Mouse (Mus musculus) forebrain, postnatal 0 days (tissue): ENCODE results near the gene Vegfa. TPM values are rescaled to one million over a fixed set of nuclear protein-coding genes. Genes with fewer than 3 reads are reported as not detected.

ENCODE experiments used
- ATAC-seq: fragments of 200-750 bp; cut with Nextera tagmentation; 2 replicates; pipeline ENCODE4 v1.8.0; 2017; ENCODE audit warnings: mild to moderate bottlenecking, moderate library complexity
- DNase-seq: peaks from one replicate; pipeline ENCODE4 v3.0.0-alpha.2; 2015
- H3K27ac ChIP-seq: fragments of 300-500 bp; sonication (generic); 2 replicates; pipeline ENCODE4 v1.5.1; 2014; ENCODE audit warnings: low read depth, mild to moderate bottlenecking, antibody characterized with exemption, low read length, moderate library complexity, mixed read lengths
- H3K27me3 ChIP-seq: fragments of 300-500 bp; sonication (generic); 2 replicates; pipeline ENCODE4 v1.6.1; 2014; ENCODE audit warnings: mild to moderate bottlenecking, low read length, mixed read lengths; ENCODE audit not compliant: insufficient read depth
- H3K36me3 ChIP-seq: fragments of 300-500 bp; sonication (generic); 2 replicates; pipeline ENCODE4 v1.6.1; 2014; ENCODE audit warnings: mild to moderate bottlenecking, moderate library complexity; ENCODE audit not compliant: insufficient read depth
- H3K4me1 ChIP-seq: fragments of 300-500 bp; sonication (generic); 2 replicates; pipeline ENCODE4 v1.6.1; 2014; ENCODE audit warnings: antibody characterized with exemption; ENCODE audit not compliant: insufficient read depth
- H3K4me2 ChIP-seq: fragments of 300-500 bp; sonication (generic); 2 replicates; pipeline ENCODE4 v1.6.1; 2014; ENCODE audit warnings: low read depth, mild to moderate bottlenecking, moderate library complexity
- H3K4me3 ChIP-seq: fragments of 300-500 bp; sonication (generic); 2 replicates; pipeline ENCODE4 v1.5.1; 2014; ENCODE audit warnings: low read depth, low read length, mixed read lengths
- H3K9ac ChIP-seq: fragments of 300-500 bp; sonication (generic); 2 replicates; pipeline ENCODE4 v1.6.1; 2014; ENCODE audit warnings: mild to moderate bottlenecking
- H3K9me3 ChIP-seq: fragments of 300-500 bp; sonication (generic); 2 replicates; pipeline ENCODE4 v1.6.1; 2016; ENCODE audit warnings: low read length
- CTCF ChIP-seq: sonication (generic); IDR thresholded peaks from 2 replicates; pipeline ENCODE4 v1.5.1; 2016; ENCODE audit warnings: antibody characterized with exemption, control low read depth, low read depth
- WGBS: fragments of 180-500 bp; shearing (Covaris S2); extraction: QIAGEN DNeasy Blood & Tissue Kit; methylation state at CpG from one replicate; pipeline ENCODE4 v1.1.7; 2014; 5-methylcytosine and 5-hydroxymethylcytosine counted together
- polyA plus RNA-seq: library from polyadenylated mRNA; unstranded; fragments of >200 nt; fragmentation: Nextera tagmentation; extraction: Ambion mirVana; gene quantifications from 2 replicates; pipeline ENCODE4 v1.2.1, GENCODE M21; 2015
- total RNA-seq: library from RNA; depleted of rRNA; stranded (reverse); fragments of >200 nt; gene quantifications from 2 replicates; pipeline ENCODE4 v1.2.3, GENCODE M21; 2014; rRNA removed

The Vegfa gene
- total RNA-seq (70.7 and 96.5 TPM in 2 replicates), polyA plus RNA-seq (2.0 and 2.3 TPM in 2 replicates)

GRCm38 (mm10) chr17:46032257-46032991 is at the start of gene Vegfa:
Vegfa (minus strand) TSS chr17:46032369.
- peak within 1 kb of the TSS; percentile 77 for H3K27ac ChIP-seq
- peak; percentile 96 for DNase-seq
- peak; percentile 83 for ATAC-seq
- no peaks in the 10 kb centered on the region for H3K36me3 ChIP-seq
- peaks cover 20% of the 10 kb centered on the region for H3K4me1 ChIP-seq
- no peaks in the 10 kb centered on the region for H3K9me3 ChIP-seq
- under 1% methylated on average over 40 of the region's 40 CpGs for WGBS
- H3K27me3 ChIP-seq: no peaks in the 10 kb centered on the region
- H3K4me2 ChIP-seq: peak within 1 kb of the TSS; percentile 65
- peak; percentile 99 for TF ChIP-seq CTCF
- peak within 1 kb of the TSS; percentile 81 for H3K4me3 ChIP-seq
- H3K9ac ChIP-seq: peak within 1 kb of the TSS; percentile 73

DNA sequence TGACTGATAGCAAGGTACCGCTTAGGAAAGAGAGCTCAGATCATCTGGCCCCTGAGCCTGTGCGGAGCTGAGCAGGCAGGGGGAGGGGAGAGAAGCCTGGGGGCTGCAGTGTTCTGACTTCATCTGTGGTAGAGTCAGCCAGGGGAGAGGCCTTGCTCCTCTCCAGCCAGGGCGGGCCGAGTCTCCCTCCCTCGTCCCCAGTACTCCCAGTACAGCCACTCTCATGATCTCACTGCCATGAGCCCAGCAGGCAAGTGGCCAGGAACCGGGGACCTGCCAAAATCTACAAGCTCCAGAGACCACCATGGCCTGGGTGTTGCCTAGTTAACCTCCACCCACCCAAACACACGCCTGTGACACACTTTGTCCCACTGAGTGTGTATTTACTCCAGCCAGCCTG is 49.5 kb upstream of the Vegfa start:
- TF ChIP-seq CTCF: no peak
- WGBS: 54% methylated on average over 7 of the region's 7 CpGs

GRCm38 (mm10) chr17:46081042-46081441 is 48.9 kb upstream of the Vegfa start:
- no peaks in the 10 kb centered on the region for H3K36me3 ChIP-seq
- no peak overlapping the region for H3K27ac ChIP-seq
- H3K4me1 ChIP-seq: peaks cover 8% of the 10 kb centered on the region; the same call in 1 of the 2 replicates
- no peak overlapping the region for H3K9ac ChIP-seq
- H3K4me3 ChIP-seq: no peak overlapping the region
- 32% methylated on average over 5 of the region's 5 CpGs for WGBS
- no peak for TF ChIP-seq CTCF
- no peak for DNase-seq
- no peak for ATAC-seq
- no peaks in the 10 kb centered on the region for H3K27me3 ChIP-seq
- no peak overlapping the region for H3K4me2 ChIP-seq
- no peaks in the 10 kb centered on the region for H3K9me3 ChIP-seq

More for the DNA sequence above, 49.5 kb upstream of the Vegfa start:
- Histone ChIP-seq H3K4me1 (peaks cover 8% of the 10 kb centered on the region; the same call in 1 of the 2 replicates), H3K27ac (no peak overlapping the region), H3K9ac (no peak overlapping the region), H3K36me3 (no peaks in the 10 kb centered on the region), H3K9me3 (no peaks in the 10 kb centered on the region), H3K27me3 (no peaks in the 10 kb centered on the region), H3K4me2 (no peak overlapping the region), H3K4me3 (no peak overlapping the region)
- DNase-seq (no peak), ATAC-seq (no peak)

- 37% methylated on average over 7 of the region's 7 CpGs for WGBS
- Histone ChIP-seq H3K4me1 (peaks cover 8% of the 10 kb centered on the region; the same call in 1 of the 2 replicates), H3K9me3 (no peaks in the 10 kb centered on the region), H3K9ac (no peak overlapping the region), H3K36me3 (no peaks in the 10 kb centered on the region), H3K27ac (no peak overlapping the region), H3K4me2 (no peak overlapping the region), H3K4me3 (no peak overlapping the region), H3K27me3 (no peaks in the 10 kb centered on the region)
- DNase-seq (no peak), ATAC-seq (no peak)
- TF ChIP-seq CTCF: no peak
Measured at GRCm38 (mm10) chr17:46080388-46080787, 48.2 kb upstream of the Vegfa start.

DNA sequence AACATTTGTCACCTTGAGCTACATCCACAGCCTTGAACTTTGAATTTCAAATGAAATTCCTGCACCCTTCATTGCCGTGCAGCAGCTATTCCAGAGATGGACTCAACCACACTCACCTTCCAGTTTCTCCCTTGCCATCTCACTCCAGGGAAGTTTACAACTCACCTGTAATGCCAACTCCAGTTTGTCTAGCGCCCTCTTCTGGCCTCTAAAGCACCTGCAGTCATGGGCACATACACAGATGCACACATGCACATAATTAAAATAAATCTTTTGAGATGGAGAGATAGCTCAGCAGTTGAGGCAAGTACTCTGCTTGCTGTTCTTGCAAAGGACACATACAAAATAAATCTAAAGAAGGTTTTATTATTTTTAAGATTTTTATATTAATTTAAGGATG is 46.9 kb upstream of the Vegfa start:
- no peaks in the 10 kb centered on the region for H3K36me3 ChIP-seq

GRCm38 (mm10) chr17:46077921-46078534 is 45.9 kb upstream of the Vegfa start:
- TF ChIP-seq CTCF: no peak
- no peaks in the 10 kb centered on the region for H3K27me3 ChIP-seq
- no peak overlapping the region for H3K27ac ChIP-seq
- H3K4me1 ChIP-seq: no peaks in the 10 kb centered on the region
- ATAC-seq (no peak), DNase-seq (no peak)
- WGBS: 95% methylated on average over 12 of the region's 12 CpGs
- H3K36me3 ChIP-seq: no peaks in the 10 kb centered on the region
- H3K9me3 ChIP-seq: no peaks in the 10 kb centered on the region
- no peak overlapping the region for H3K9ac ChIP-seq
- no peak overlapping the region for H3K4me3 ChIP-seq
- no peak overlapping the region for H3K4me2 ChIP-seq

More for the DNA sequence above, 46.9 kb upstream of the Vegfa start:
- WGBS: 74% methylated on average over 2 of the region's 2 CpGs
- H3K9me3 ChIP-seq: no peaks in the 10 kb centered on the region
- H3K27me3 ChIP-seq: no peaks in the 10 kb centered on the region
- no peak overlapping the region for H3K4me3 ChIP-seq
- ATAC-seq (no peak), DNase-seq (no peak)
- no peak overlapping the region for H3K9ac ChIP-seq
- peaks cover 4% of the 10 kb centered on the region; the same call in 1 of the 2 replicates for H3K4me1 ChIP-seq
- no peak overlapping the region for H3K27ac ChIP-seq
- peak; percentile 23; the same call in 1 of the 2 replicates for TF ChIP-seq CTCF
- H3K4me2 ChIP-seq: no peak overlapping the region

GRCm38 (mm10) chr17:46076260-46076551 is 44.0 kb upstream of the Vegfa start:
- no peak overlapping the region for H3K4me2 ChIP-seq
- 50% methylated on average over 1 of the region's 1 CpGs for WGBS
- no peak overlapping the region for H3K9ac ChIP-seq
- H3K27ac ChIP-seq: no peak overlapping the region
- H3K9me3 ChIP-seq: no peaks in the 10 kb centered on the region
- DNase-seq (no peak), ATAC-seq (no peak)
- H3K36me3 ChIP-seq: no peaks in the 10 kb centered on the region
- TF ChIP-seq CTCF: no peak
- H3K27me3 ChIP-seq: no peaks in the 10 kb centered on the region
- H3K4me3 ChIP-seq: no peak overlapping the region
- H3K4me1 ChIP-seq: no peaks in the 10 kb centered on the region
